Mouse (Mus musculus): ENCODE data around the gene Dync2li1. TPM values are rescaled to one million over a fixed set of nuclear protein-coding genes. Genes with fewer than 3 reads are reported as not detected.

The Dync2li1 gene
- polyA plus RNA-seq, 1 experiment from 2014 or later, result 59.9 TPM

DNA sequence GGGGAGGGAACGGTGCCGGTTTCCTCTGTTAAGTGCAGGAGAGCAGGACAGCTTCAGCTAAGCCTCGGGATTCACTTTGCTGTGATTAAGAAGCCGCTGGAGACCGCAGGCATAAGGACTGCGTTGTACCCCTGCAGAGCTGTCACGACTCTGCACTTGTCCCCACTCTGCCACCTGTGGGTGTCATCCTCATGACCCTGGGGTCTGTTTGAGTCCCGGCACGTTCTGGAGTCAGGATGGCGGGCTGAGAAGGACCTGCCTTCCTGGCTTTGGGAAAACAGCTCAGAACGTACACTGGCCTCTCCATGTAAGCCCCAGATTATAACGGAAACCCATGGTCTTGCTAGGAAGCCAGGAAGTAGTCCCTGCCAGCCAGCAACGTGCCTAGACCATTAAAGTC lies 19.3 kb upstream of the Dync2li1 start:
- ATAC-seq (replicated peaks; ENCODE audit: low FRiP score, low read depth), result no peak
- no peaks in the 10 kb centered on the region for H3K9me3 ChIP-seq (replicated peaks; ENCODE audit: low read length)
- H3K9ac ChIP-seq (ENCODE audit: low read depth, low read length), result no peak overlapping the region
- TF ChIP-seq CTCF (IDR thresholded peaks at IDR 0.05; ENCODE audit: low read depth), result no peak
- peaks cover under 1% of the 10 kb centered on the region; the same call in 1 of the 2 replicates for H3K4me1 ChIP-seq (replicated peaks; ENCODE audit: insufficient read depth, low read length)
- peaks cover 4% of the 10 kb centered on the region; the same call in 1 of the 2 replicates for H3K36me3 ChIP-seq (ENCODE audit: insufficient read depth, low read length)
- H3K27ac ChIP-seq, result no peak overlapping the region
- no peaks in the 10 kb centered on the region for H3K27me3 ChIP-seq (ENCODE audit: insufficient read depth, low read length)
- WGBS, result 65% methylated on average over 13 of the region's 13 CpGs
- no peak for DNase-seq (ENCODE audit: low spot score)
- H3K4me2 ChIP-seq (ENCODE audit: low read length), result no peak overlapping the region
- H3K4me3 ChIP-seq (replicated peaks; ENCODE audit: low read depth, low read length), result no peak overlapping the region

DNA sequence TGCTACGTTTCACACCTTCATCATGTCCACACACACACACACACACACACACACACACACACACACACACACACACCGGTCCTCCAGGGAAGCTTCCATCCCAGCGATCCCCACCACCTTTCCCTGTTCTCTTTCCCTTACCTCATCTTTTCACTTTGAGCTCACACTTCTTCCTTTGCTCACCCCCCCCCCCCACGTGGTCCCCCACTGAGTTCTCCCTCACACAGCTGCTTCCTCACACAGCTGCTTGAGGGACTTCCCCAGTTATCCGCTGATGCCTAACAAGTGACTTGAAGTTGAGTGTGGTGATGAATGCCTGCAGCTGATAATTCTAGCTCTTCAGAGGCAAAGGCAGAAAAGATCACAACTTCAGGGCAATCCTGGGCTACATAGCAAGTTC lies 18.7 kb upstream of the Dync2li1 start:
- no peak for ATAC-seq (replicated peaks; ENCODE audit: low FRiP score, low read depth)
- no peaks in the 10 kb centered on the region for H3K9me3 ChIP-seq (replicated peaks; ENCODE audit: low read length)
- peaks cover 3% of the 10 kb centered on the region; the same call in 1 of the 2 replicates for H3K4me1 ChIP-seq (replicated peaks; ENCODE audit: insufficient read depth, low read length)
- peaks cover 4% of the 10 kb centered on the region; the same call in 1 of the 2 replicates for H3K36me3 ChIP-seq (ENCODE audit: insufficient read depth, low read length)
- WGBS, result 67% methylated on average over 5 of the region's 5 CpGs
- no peak for DNase-seq (ENCODE audit: low spot score)
- no peak overlapping the region for H3K27ac ChIP-seq
- no peak overlapping the region for H3K9ac ChIP-seq (ENCODE audit: low read depth, low read length)
- H3K4me3 ChIP-seq (replicated peaks; ENCODE audit: low read depth, low read length), result no peak overlapping the region
- no peaks in the 10 kb centered on the region for H3K27me3 ChIP-seq (ENCODE audit: insufficient read depth, low read length)
- no peak overlapping the region for H3K4me2 ChIP-seq (ENCODE audit: low read length)
- no peak for TF ChIP-seq CTCF (IDR thresholded peaks at IDR 0.05; ENCODE audit: low read depth)

DNA sequence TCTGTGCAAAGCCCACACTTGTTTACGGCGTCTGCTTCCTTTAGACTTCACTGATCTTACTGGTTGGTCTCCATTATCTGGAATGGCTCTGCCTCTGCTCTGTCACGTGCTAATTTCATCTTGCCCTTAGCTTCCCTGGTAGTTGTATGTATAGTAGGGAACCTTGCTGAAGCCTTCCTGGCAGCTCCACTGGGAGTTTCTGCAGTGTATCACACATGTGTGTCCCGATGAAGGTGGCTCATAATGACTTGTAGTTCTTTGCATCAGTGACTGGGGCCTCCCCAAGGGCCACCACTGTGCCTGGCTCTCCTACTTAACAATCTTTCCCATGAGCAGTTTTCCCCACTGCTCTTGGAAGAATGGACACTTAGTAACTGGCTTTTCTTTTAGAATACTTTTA lies 17.7 kb upstream of the Dync2li1 start:
- Histone ChIP-seq H3K27ac (peak overlapping the region; percentile 36; the same call in 1 of the 2 replicates), H3K4me3 (replicated peaks; ENCODE audit: low read depth, low read length) (no peak overlapping the region), H3K27me3 (ENCODE audit: insufficient read depth, low read length) (no peaks in the 10 kb centered on the region), H3K4me2 (ENCODE audit: low read length) (no peak overlapping the region), H3K9me3 (replicated peaks; ENCODE audit: low read length) (no peaks in the 10 kb centered on the region), H3K36me3 (ENCODE audit: insufficient read depth, low read length) (peaks cover 8% of the 10 kb centered on the region; the same call in 1 of the 2 replicates), H3K9ac (ENCODE audit: low read depth, low read length) (no peak overlapping the region), H3K4me1 (replicated peaks; ENCODE audit: insufficient read depth, low read length) (peaks cover 3% of the 10 kb centered on the region; the same call in 1 of the 2 replicates)
- 65% methylated on average over 4 of the region's 4 CpGs for WGBS
- no peak for TF ChIP-seq CTCF (IDR thresholded peaks at IDR 0.05; ENCODE audit: low read depth)
- ATAC-seq (replicated peaks; ENCODE audit: low FRiP score, low read depth) (no peak), DNase-seq (ENCODE audit: low spot score) (no peak)

DNA sequence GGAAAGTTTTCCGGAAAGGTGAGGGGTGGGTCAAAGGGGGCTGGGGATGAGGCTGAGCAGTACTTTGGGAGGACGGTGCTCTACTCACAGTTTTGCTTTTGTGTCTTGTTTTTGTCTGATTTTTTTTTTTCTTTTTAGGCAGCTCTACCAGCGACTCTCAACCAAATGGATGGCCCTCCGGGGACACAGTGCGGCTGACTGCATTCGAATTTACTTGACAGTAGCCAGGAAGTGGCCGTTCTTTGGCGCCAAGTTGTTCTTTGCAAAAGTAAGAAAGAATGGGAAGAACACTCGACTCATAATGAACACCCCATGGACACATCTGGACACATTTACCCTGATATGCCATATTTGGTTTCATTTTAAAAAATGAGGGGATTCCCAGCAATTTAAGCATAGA lies 14.8 kb upstream of the Dync2li1 start:
- H3K4me3 ChIP-seq (replicated peaks; ENCODE audit: low read depth, low read length), result no peak overlapping the region
- no peaks in the 10 kb centered on the region for H3K9me3 ChIP-seq (replicated peaks; ENCODE audit: low read length)
- TF ChIP-seq CTCF (IDR thresholded peaks at IDR 0.05; ENCODE audit: low read depth), result no peak
- peaks cover 18% of the 10 kb centered on the region for H3K36me3 ChIP-seq (ENCODE audit: insufficient read depth, low read length)
- no peak overlapping the region for H3K9ac ChIP-seq (ENCODE audit: low read depth, low read length)
- DNase-seq (ENCODE audit: low spot score), result peak; percentile 56
- WGBS, result 49% methylated on average over 9 of the region's 9 CpGs
- H3K27me3 ChIP-seq (ENCODE audit: insufficient read depth, low read length), result no peaks in the 10 kb centered on the region
- H3K4me2 ChIP-seq (ENCODE audit: low read length), result no peak overlapping the region
- no peak for ATAC-seq (replicated peaks; ENCODE audit: low FRiP score, low read depth)
- H3K27ac ChIP-seq, result 0 out of 2 replicates have a peak overlapping the region, but pooled peaks have one; percentile 8
- H3K4me1 ChIP-seq (replicated peaks; ENCODE audit: insufficient read depth, low read length), result peaks cover 3% of the 10 kb centered on the region; the same call in 1 of the 2 replicates

DNA sequence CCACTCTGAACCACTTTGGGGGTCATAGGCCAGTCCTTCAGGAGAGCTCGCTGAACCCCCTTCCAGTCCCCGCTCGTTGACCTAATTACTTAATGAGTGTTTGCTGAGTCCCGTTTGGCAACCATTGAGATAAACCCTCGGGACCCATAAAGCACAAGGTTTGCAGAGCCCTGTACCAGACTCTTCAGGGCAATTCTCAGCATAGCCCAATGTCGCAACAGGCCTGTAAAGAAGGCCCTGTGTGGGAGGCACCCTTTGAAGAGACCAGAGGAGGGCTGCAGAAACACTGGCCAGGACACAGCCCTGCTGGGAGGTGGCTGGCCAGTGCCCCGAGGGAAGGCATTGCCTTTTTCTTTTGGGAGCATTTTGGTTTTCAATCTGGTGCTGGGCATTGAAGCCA lies 14.3 kb upstream of the Dync2li1 start:
- Histone ChIP-seq H3K4me2 (ENCODE audit: low read length) (no peak overlapping the region), H3K27me3 (ENCODE audit: insufficient read depth, low read length) (no peaks in the 10 kb centered on the region), H3K27ac (0 out of 2 replicates have a peak overlapping the region, but pooled peaks have one; percentile 8), H3K4me3 (replicated peaks; ENCODE audit: low read depth, low read length) (no peak overlapping the region), H3K36me3 (ENCODE audit: insufficient read depth, low read length) (peaks cover 18% of the 10 kb centered on the region; the same call in 1 of the 2 replicates), H3K9me3 (replicated peaks; ENCODE audit: low read length) (no peaks in the 10 kb centered on the region), H3K9ac (ENCODE audit: low read depth, low read length) (no peak overlapping the region), H3K4me1 (replicated peaks; ENCODE audit: insufficient read depth, low read length) (peaks cover 3% of the 10 kb centered on the region; the same call in 1 of the 2 replicates)
- 31% methylated on average over 7 of the region's 7 CpGs for WGBS
- ATAC-seq (replicated peaks; ENCODE audit: low FRiP score, low read depth) (no peak), DNase-seq (ENCODE audit: low spot score) (no peak)
- no peak for TF ChIP-seq CTCF (IDR thresholded peaks at IDR 0.05; ENCODE audit: low read depth)

DNA sequence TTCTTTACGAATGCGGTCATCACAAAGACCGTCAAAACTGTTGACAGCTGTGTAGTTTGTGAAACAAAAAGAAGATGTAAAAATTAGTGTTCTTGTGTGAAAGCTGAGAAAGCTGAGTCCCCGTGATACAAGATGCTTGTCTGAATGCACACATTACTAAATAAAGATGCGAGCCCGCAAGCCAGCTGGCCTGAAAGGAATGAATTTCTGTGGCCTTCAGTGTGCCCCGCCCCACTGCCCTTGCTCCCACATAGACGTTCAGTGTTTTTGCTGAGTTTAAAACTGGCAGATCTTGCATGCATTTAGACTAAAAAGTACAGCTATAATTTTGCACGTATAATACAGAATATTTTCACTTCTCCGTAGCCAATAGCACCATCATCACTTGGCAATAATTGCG lies 10.5 kb upstream of the Dync2li1 start:
- peaks cover 3% of the 10 kb centered on the region; the same call in 1 of the 2 replicates for H3K4me1 ChIP-seq (replicated peaks; ENCODE audit: insufficient read depth, low read length)
- no peak overlapping the region for H3K9ac ChIP-seq (ENCODE audit: low read depth, low read length)
- peaks cover 19% of the 10 kb centered on the region for H3K36me3 ChIP-seq (ENCODE audit: insufficient read depth, low read length)
- no peak for DNase-seq (ENCODE audit: low spot score)
- TF ChIP-seq CTCF (IDR thresholded peaks at IDR 0.05; ENCODE audit: low read depth), result no peak
- no peak for ATAC-seq (replicated peaks; ENCODE audit: low FRiP score, low read depth)
- no peaks in the 10 kb centered on the region for H3K9me3 ChIP-seq (replicated peaks; ENCODE audit: low read length)
- WGBS, result 77% methylated on average over 11 of the region's 11 CpGs
- no peak overlapping the region for H3K27ac ChIP-seq
- no peak overlapping the region for H3K4me2 ChIP-seq (ENCODE audit: low read length)
- H3K27me3 ChIP-seq (ENCODE audit: insufficient read depth, low read length), result no peaks in the 10 kb centered on the region
- no peak overlapping the region for H3K4me3 ChIP-seq (replicated peaks; ENCODE audit: low read depth, low read length)
